Mouse (Mus musculus) kidney, adult 2 months (tissue): Measurements from ENCODE around the gene Slc35f4. TPM values are rescaled to one million over a fixed set of nuclear protein-coding genes. Genes with fewer than 3 reads are reported as not detected.

Experiments used
- DNase-seq: peaks from one replicate; pipeline ENCODE4 v3.0.0; 2021
- H3K27ac ChIP-seq: fragments of 200-500 bp; 2 replicates; pipeline ENCODE4 v1.5.1; 2012; ENCODE audit warnings: low read depth, low read length, control low read depth, inconsistent platforms; ENCODE audit not compliant: insufficient read depth
- H3K27me3 ChIP-seq: fragments of 200-500 bp; replicated peaks from 2 replicates; pipeline ENCODE4 v1.6.1; 2012; ENCODE audit warnings: mild to moderate bottlenecking, moderate library complexity, low read length, inconsistent platforms; ENCODE audit not compliant: control insufficient read depth, insufficient read depth
- H3K36me3 ChIP-seq: fragments of 200-500 bp; 2 replicates; pipeline ENCODE4 v1.6.1; 2012; ENCODE audit warnings: mild to moderate bottlenecking, moderate library complexity, low read length, inconsistent platforms; ENCODE audit not compliant: control insufficient read depth, insufficient read depth
- H3K4me1 ChIP-seq: fragments of 200-500 bp; 2 replicates; pipeline ENCODE4 v1.6.1; 2011; ENCODE audit warnings: low read length; ENCODE audit not compliant: control insufficient read depth, insufficient read depth
- H3K4me3 ChIP-seq: fragments of 200-500 bp; 2 replicates; pipeline ENCODE4 v1.5.1; 2011; ENCODE audit warnings: mild to moderate bottlenecking, low read depth, low read length, control low read depth; ENCODE audit not compliant: insufficient read depth
- CTCF ChIP-seq: fragments of 200-500 bp; conservative IDR thresholded peaks from 2 replicates; pipeline ENCODE4 v1.5.1; 2011; ENCODE audit warnings: low read depth, mild to moderate bottlenecking, control low read depth, low read length, moderate library complexity, mixed read lengths; ENCODE audit not compliant: insufficient read depth, insufficient read length
- POLR2A ChIP-seq: fragments of 200-500 bp; IDR thresholded peaks from one replicate; pipeline ENCODE4 v1.6.1; 2011; ENCODE audit warnings: low read depth, low read length, control low read depth
- WGBS: fragments of 180-500 bp; shearing (Covaris S2); methylation state at CpG from one replicate; pipeline ENCODE4 v1.1.7; 2018; 5-methylcytosine and 5-hydroxymethylcytosine counted together
- polyA plus RNA-seq: library from polyadenylated mRNA; depleted of rRNA; stranded (reverse); fragments of >200 nt; gene quantifications from 2 replicates; pipeline ENCODE4 v1.2.3, GENCODE M21; 2012; rRNA removed

The Slc35f4 gene
- not detected in 2 replicates for polyA plus RNA-seq

- H3K27me3 ChIP-seq: peaks cover 2% of the 10 kb centered on the region; the same call in 1 of the 2 replicates
- H3K4me3 ChIP-seq: no peak within 1 kb of the TSS
- TF ChIP-seq POLR2A (no peak), CTCF (no peak)
- 11% methylated on average over 6 of the region's 6 CpGs for WGBS
- no peak for DNase-seq
- H3K4me1 ChIP-seq: no peaks in the 10 kb centered on the region
- no peak within 1 kb of the TSS for H3K27ac ChIP-seq
- no peaks in the 10 kb centered on the region for H3K36me3 ChIP-seq
Observed at GRCm38 (mm10) chr14:49525931-49526291, at the start of gene Slc35f4. TSS of gene Slc35f4 (minus strand) at chr14:49526046.

GRCm38 (mm10) chr14:49568369-49568768, 42.5 kb upstream of the Slc35f4 start:
- H3K36me3 ChIP-seq: no peaks in the 10 kb centered on the region
- H3K4me3 ChIP-seq: no peak overlapping the region
- no peak overlapping the region for H3K27ac ChIP-seq
- DNase-seq: no peak
- TF ChIP-seq POLR2A (no peak), CTCF (no peak)
- H3K4me1 ChIP-seq: no peaks in the 10 kb centered on the region
- no peaks in the 10 kb centered on the region for H3K27me3 ChIP-seq

DNA sequence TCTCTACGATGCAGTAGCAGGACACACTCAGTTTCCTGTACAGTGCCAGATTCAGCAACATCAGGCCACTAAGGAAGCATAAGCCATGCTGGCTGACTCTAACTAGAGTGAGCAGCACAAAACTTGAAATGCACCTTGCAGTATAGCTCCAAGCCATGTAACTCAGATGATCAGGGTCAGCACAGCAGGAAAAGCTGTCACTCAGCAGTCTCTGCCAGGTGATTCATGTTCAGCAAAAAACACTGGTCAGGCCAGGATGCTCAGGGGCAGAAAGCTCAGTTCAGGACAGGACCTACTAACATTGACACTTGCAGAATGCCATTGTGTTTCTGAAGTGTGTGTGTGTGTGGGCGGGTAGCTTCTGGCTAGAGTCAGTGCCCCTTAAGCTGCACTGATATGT, 34.9 kb upstream of the Slc35f4 start:
- H3K4me3 ChIP-seq: no peak overlapping the region
- TF ChIP-seq CTCF (no peak), POLR2A (no peak)
- no peak overlapping the region for H3K27ac ChIP-seq
- WGBS: 56% methylated on average over 2 of the region's 2 CpGs
- no peaks in the 10 kb centered on the region for H3K27me3 ChIP-seq
- no peak for DNase-seq
- H3K4me1 ChIP-seq: no peaks in the 10 kb centered on the region
- H3K36me3 ChIP-seq: no peaks in the 10 kb centered on the region

DNA sequence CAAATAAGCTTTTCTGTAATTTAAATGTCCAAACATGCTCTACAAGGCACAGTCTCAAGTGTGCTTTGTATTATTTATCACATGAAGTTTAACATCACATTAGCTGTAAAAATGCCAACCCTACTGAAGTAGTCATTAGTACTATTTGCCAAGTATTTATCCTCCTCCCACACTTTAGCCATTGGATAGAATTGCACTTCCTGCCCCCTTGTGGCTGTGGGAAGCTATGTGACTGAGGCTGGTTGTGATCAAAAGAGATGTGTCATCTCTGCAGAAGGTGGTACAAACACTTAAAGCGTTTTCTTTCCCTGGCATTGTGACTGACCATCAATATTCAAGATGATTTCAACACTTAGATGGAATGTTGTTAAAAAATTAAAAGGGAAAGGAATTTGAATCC, 14.3 kb upstream of the Slc35f4 start:
- H3K4me3 ChIP-seq: no peak overlapping the region
- no peaks in the 10 kb centered on the region for H3K36me3 ChIP-seq
- TF ChIP-seq CTCF (peak; percentile 53), POLR2A (no peak)
- no peak overlapping the region for H3K27ac ChIP-seq
- 37% methylated on average over 1 of the region's 1 CpGs for WGBS
- DNase-seq: peak; percentile 10
- H3K4me1 ChIP-seq: no peaks in the 10 kb centered on the region
- H3K27me3 ChIP-seq: no peaks in the 10 kb centered on the region

GRCm38 (mm10) chr14:49525176-49525930, 493 bp downstream of the Slc35f4 start:
- H3K4me3 ChIP-seq: no peak overlapping the region
- TF ChIP-seq CTCF (no peak), POLR2A (no peak)
- no peak overlapping the region for H3K27ac ChIP-seq
- peak; percentile 64 for DNase-seq
- H3K27me3 ChIP-seq: peaks cover 2% of the 10 kb centered on the region; the same call in 1 of the 2 replicates
- H3K4me1 ChIP-seq: no peaks in the 10 kb centered on the region
- no peaks in the 10 kb centered on the region for H3K36me3 ChIP-seq
- 1% methylated on average over 63 of the region's 63 CpGs for WGBS

DNA sequence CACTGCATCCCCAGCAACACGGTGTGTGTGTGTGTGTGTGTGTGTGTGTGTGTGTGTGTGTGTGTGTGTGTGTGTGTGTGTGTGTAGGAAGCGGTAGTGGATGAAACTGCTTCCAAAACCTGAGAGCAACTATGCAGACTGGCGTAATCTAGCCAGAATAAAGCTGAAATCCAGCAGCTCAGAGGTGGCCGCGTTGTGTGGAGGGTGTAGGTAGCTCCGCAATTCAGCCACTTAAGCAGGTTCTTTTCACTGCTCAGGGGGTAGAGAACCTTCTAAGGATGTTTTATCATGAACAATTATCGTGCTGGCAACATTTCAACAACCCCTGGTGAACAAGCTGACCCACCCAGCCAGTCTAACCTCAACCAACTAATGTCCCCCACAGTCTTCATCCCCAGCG, 1.2 kb downstream of the Slc35f4 start:
- no peak for DNase-seq
- 73% methylated on average over 8 of the region's 8 CpGs for WGBS
- Histone ChIP-seq H3K4me3 (no peak overlapping the region), H3K4me1 (no peaks in the 10 kb centered on the region), H3K27ac (no peak overlapping the region), H3K36me3 (no peaks in the 10 kb centered on the region), H3K27me3 (peaks cover 2% of the 10 kb centered on the region; the same call in 1 of the 2 replicates)
- TF ChIP-seq POLR2A (no peak), CTCF (no peak)

GRCm38 (mm10) chr14:49515096-49515665, 10.7 kb downstream of the Slc35f4 start:
- TF ChIP-seq POLR2A: no peak
- no peak for TF ChIP-seq CTCF
- 68% methylated on average over 2 of the region's 2 CpGs for WGBS

GRCm38 (mm10) chr14:49514137-49514536, 11.7 kb downstream of the Slc35f4 start:
- Histone ChIP-seq H3K27me3 (no peaks in the 10 kb centered on the region), H3K4me3 (no peak overlapping the region), H3K27ac (no peak overlapping the region), H3K36me3 (no peaks in the 10 kb centered on the region), H3K4me1 (no peaks in the 10 kb centered on the region)
- TF ChIP-seq CTCF (no peak), POLR2A (no peak)
- no peak for DNase-seq
- WGBS: 44% methylated on average over 2 of the region's 2 CpGs

More at GRCm38 (mm10) chr14:49515096-49515665, 10.7 kb downstream of the Slc35f4 start:
- H3K36me3 ChIP-seq: no peaks in the 10 kb centered on the region
- H3K4me3 ChIP-seq: no peak overlapping the region
- H3K27me3 ChIP-seq: no peaks in the 10 kb centered on the region
- no peak for DNase-seq
- H3K4me1 ChIP-seq: no peaks in the 10 kb centered on the region
- H3K27ac ChIP-seq: no peak overlapping the region
